Mouse (Mus musculus): ENCODE data around the gene Fshr. TPM values are rescaled to one million over a fixed set of nuclear protein-coding genes. Genes with fewer than 3 reads are reported as not detected.

Gene Fshr
- polyA plus RNA-seq (2015; fragmentation: Nextera tagmentation; extraction: Ambion mirVana), result 0.13 TPM in 1 of 2 replicates, not detected in the other

DNA sequence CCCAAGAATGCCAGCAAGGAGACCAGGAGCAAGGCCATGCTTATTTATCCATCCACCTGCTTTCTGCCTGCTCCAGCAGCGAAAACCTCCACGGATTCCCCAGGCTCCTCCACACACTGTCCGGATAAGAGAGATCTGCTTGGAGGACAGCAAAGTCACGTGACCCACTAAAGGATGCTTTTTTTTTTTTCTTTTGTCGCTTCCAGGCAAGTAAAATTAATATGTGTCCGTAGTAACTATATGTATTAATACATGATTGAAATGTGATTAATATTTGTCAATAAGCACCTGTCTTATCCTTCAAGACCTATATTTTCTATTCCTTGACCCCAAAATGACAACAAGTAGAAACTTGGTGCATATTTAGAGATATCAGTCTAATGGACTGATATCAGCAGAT is at the start of gene Fshr:
Gene Fshr (minus strand): TSS at position 101 of the 400 bp plus-strand sequence.

